Mouse (Mus musculus): ENCODE results near the gene Lkaaear1. TPM values are rescaled to one million over a fixed set of nuclear protein-coding genes. Genes with fewer than 3 reads are reported as not detected.

Gene Lkaaear1
- total RNA-seq, 1 experiment from 2014 or later, result not detected

DNA sequence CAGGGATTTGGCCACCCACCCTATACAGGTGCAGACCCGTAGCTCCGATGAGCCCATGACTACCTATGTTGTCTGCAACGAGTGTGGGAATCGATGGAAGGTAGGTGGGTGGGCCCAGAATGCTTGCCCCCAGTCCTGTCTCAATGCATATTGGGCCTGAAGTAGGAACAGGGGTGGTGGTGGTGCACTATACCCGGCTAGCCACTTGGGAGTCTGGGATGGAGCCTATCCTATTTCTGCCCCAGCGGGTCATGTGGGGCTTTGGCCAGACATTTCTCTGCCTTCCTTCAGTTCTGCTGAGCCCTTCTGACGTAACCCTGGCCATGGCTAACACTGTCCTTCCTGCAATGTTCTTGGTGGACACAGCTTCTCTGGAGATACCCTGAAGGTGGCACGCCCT, 10.7 kb downstream of the Lkaaear1 start:
- ATAC-seq (replicated peaks; ENCODE audit: insufficient number of reproducible peaks, low FRiP score, low TSS enrichment, poor library complexity, severe bottlenecking), result no peak

DNA sequence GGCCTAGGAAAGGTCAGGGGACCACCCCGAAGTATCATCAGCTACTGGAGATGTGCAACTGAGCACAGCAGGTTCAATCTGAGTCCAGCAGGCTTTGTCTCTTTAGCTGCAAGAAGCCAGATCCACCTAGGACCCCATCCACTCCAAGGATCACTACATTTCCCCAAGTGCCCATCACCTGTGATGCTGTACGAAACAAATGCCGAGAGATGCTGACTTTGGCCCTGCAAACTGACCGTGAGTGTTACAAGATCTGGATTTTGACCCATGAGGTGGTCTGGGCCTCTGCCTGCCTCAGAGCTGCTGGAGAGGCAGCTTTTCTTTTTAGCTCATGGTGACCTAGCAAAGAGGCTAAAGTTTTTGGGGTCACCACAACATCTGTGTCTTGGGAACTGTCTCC, 12.6 kb downstream of the Lkaaear1 start:
- ATAC-seq (replicated peaks; ENCODE audit: insufficient number of reproducible peaks, low FRiP score, low TSS enrichment, poor library complexity, severe bottlenecking), result no peak

DNA sequence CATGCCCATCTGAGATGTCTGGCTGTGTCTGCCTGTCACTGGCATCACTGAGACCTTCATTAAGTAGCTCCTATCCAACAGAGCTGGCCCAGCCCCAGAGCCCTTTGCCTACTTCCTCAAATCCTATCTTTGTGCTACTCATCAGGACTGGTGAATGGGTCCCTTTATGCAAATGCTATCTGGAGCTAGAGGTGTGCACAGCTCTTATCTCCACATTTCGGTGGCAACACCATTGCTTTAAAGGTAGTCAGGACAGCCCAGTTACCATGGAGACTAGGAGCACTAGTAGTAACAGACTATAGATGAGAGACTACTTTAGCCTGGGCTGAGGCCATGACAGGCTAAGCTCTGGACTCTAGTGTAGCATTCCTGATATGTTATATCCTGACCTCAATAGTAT, 13.5 kb downstream of the Lkaaear1 start:
- no peak for ATAC-seq (replicated peaks; ENCODE audit: insufficient number of reproducible peaks, low FRiP score, low TSS enrichment, poor library complexity, severe bottlenecking)

DNA sequence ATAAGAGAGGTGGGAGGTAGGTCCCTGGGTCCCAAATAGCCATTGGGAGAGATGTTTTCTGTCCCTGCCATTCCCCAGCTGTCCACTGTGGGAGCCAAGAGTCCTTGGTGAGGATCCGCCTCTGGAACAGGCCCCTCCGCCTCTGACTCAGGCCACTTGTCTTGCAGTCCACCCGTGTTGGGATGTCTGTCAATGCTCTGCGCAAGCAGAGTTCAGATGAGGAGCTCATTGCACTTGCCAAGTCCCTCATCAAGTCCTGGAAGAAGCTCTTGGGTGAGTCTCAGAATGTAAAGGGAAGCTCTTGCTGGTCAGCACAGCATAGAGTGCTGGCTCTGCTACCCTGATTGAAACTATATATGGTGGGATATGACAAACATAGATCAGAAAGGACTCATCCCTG, 14.9 kb downstream of the Lkaaear1 start:
- no peak for ATAC-seq (replicated peaks; ENCODE audit: insufficient number of reproducible peaks, low FRiP score, low TSS enrichment, poor library complexity, severe bottlenecking)

DNA sequence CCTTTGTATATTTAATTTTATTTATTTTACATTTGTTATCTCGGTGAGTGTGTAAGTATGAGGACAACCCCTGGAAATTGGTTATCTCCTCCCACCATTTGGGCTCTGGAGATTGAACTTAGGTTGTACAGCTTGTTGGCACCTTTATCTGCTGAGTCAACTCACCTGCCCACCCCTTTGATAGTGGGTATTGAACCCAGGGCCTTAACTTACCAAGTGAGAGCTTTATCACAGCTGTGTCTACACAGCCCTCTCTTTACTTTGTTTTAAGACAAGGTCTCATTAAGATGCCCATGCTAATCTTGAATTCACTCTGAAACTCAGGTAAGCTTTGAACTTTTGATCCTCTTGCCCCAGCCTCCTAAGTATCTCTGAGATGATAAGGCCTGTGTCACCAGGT, 16.3 kb downstream of the Lkaaear1 start:
- ATAC-seq (replicated peaks; ENCODE audit: insufficient number of reproducible peaks, low FRiP score, low TSS enrichment, poor library complexity, severe bottlenecking), result no peak

DNA sequence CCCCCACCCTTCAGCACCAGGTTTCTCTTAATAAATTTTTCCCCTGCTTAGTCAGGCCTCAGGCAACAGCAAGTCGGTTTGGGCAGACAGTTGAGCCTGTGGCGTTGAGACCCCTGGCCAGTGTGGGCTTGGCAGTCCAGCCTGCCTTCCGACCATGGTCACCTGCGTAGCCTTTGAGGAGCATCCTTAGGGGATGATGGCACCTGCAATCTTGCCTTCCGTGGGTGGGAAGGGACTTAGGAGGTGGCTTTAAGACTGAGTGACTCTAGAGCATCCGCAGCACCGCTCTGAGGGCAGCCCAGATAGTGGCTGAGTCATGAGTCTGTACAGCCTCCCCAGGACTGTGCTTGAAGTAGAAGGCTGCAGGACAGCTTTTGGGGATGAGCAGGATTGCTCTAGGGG, 17.5 kb downstream of the Lkaaear1 start:
- ATAC-seq (replicated peaks; ENCODE audit: insufficient number of reproducible peaks, low FRiP score, low TSS enrichment, poor library complexity, severe bottlenecking), result peak; percentile 11

DNA sequence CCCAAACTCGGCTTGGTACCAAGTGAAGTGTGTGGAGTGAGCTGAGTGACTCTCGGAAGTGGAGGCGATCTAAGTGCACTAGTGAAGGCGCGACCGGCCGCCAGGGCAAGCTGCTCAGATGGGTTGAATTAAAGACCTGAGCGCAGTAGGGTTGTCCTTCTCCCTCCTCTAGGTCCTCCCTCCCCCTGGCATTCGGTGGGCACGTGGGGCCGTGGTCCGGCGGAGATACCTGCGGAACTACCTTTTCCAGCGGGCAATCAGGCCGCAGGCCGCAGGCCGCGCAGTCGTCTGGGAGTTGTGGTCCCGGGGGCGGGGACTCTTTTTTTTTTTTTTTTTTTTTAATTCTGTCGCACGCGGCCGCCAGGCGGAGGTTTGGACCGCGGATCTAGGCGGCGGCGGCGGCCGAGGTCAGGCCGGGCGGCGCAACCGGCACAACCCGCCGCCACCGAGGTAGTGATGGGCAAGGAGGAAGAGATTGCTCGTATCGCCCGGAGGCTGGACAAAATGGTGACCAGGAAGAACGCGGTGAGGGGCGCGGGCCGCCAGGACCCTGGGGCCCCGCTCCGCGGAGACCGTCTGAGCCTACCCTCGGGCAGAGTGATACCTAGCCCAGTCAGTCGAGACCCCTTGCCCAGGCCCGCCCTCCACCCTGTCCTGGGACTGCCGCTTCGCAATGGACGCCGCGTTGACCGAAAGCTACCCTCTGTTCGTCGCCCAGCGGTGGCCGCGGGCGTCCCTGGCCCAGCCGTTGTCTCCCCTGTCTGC, 18.1 kb downstream of the Lkaaear1 start, which contains the start of gene Tcea2:
Gene Tcea2 (plus strand): TSS at position 360 of the 765 bp plus-strand sequence.
- ATAC-seq (replicated peaks; ENCODE audit: insufficient number of reproducible peaks, low FRiP score, low TSS enrichment, poor library complexity, severe bottlenecking), result peak; percentile 33; the same call in 1 of the 2 replicates

DNA sequence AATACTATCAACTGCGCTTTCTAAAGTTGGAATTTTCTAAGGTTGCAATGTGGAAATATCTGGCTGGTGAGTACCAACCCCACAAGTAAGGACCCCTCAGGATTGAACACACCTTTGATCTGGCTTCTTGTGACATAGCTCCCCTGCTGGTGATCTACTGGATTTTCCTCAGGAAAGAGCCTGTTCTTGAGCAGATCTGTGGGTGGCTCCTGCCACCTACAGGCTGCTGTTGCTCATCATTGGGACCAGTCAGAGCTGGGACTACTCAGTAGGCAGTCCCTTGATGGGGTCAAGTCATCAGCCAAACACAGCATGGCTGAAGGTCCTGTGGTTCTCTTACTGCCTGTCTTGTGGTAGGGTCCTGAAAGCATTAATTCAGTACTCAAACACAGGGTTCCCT, 19.5 kb downstream of the Lkaaear1 start:
- ATAC-seq (replicated peaks; ENCODE audit: insufficient number of reproducible peaks, low FRiP score, low TSS enrichment, poor library complexity, severe bottlenecking), result peak; percentile 65

DNA sequence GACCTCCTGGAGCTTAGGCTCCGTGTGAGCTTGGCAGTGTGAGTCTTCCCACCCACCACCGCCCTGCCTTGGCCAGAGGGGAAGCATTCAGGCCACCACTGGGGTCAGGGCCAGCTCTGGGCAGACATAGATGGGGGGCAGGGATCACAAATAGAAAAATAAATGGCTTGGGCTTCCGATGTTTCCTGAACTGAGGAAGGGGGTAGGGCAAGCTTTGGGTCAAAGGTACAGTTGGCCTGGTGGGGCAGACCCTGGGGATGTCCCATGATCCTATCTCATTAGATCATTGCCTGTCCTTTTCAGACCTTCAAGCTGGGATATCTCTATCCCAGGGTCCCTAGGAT, 20.5 kb downstream of the Lkaaear1 start:
- ATAC-seq (replicated peaks; ENCODE audit: insufficient number of reproducible peaks, low FRiP score, low TSS enrichment, poor library complexity, severe bottlenecking), result no peak

DNA sequence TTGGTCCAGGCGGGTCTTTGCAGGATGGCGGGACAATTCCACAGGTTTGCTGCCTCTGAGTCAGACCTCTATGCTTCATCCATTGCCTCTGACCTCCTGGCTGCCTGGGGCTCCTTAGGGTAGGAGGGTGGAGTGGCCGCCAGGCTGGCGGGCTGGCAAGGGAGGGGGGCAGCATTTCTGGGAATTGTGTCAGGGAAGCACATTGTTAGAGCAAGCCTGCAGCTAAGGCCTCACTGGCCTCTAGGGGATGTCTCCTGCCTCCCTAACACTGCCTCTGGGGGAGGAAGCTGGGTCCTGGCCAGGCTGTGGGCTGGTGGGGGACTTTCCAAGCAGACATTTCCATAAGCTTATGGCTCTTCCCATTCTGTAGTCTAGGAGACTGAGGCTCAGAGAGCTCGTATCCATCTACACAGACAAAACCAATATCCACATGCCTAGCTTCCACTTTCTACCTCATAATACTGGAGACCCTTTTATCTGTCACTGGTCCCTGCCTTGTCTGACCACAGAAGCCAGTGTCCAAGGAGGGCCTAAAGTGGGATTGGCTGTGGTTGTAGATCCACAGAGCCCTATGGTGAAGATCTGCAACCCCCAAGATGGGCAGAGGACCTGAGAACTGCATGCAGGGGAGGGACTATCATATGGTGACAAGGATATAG, 21.0 kb downstream of the Lkaaear1 start:
- ATAC-seq (replicated peaks; ENCODE audit: insufficient number of reproducible peaks, low FRiP score, low TSS enrichment, poor library complexity, severe bottlenecking), result no peak

DNA sequence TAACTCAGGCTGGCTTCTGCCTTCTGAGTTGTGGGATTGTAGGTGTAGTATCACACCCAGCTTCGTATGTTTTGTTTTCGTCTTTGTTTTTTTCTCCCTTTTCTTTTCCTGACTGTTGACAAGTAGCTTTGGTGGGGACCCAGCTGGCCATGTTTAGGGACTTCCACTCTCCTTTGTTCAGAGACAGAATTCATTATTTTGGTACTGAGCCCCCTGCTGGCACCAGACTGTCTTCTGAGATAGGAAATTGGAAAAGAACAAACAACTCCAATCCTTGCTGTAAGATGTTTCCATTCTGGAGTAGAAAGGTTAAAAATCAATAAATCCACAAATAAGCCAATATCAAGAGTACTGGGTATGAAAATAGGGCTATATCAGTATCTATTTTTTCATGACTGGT, 21.8 kb downstream of the Lkaaear1 start:
- ATAC-seq (replicated peaks; ENCODE audit: insufficient number of reproducible peaks, low FRiP score, low TSS enrichment, poor library complexity, severe bottlenecking), result no peak

DNA sequence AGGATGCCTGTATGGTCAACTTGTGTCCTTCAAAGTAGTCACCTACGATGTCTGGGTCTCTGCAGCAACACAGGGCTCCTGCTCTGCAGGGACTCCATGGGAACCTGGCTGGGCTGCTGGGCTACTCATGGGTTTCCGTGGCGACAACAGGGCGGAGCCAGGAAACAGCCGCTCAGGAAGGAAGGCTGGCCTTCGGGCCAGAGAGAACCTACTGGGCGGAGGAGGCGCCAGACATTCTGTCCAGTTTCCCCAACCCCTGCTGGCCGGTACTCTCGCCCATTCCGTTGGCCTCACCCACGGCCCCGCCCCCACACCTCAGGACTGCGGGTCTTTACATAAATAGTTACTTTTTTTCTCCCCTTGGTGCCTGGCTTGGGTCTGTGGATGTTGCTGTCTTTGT, 22.8 kb downstream of the Lkaaear1 start:
- 0 out of 2 replicates have a peak, but pooled peaks have one; percentile 11 for ATAC-seq (replicated peaks; ENCODE audit: insufficient number of reproducible peaks, low FRiP score, low TSS enrichment, poor library complexity, severe bottlenecking)

DNA sequence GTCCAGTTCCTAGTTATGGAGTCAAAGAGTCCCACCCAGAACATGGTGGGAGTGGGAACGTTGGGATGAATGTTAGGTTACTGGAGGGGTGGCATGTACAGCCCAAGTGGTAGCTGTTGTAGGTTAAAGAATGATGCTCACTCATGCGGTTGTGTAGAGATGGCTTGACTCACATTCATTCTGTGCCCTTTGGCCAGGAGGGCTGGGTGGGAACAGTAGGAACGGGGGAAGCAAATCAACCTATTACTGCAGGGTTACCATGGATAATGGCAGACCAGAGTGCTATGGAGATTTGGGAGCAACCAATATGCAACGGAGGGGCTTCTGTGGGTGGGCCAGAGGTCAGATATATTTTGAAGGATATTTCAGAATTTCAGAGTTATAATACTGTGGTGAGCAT, 23.3 kb downstream of the Lkaaear1 start:
- no peak for ATAC-seq (replicated peaks; ENCODE audit: insufficient number of reproducible peaks, low FRiP score, low TSS enrichment, poor library complexity, severe bottlenecking)

DNA sequence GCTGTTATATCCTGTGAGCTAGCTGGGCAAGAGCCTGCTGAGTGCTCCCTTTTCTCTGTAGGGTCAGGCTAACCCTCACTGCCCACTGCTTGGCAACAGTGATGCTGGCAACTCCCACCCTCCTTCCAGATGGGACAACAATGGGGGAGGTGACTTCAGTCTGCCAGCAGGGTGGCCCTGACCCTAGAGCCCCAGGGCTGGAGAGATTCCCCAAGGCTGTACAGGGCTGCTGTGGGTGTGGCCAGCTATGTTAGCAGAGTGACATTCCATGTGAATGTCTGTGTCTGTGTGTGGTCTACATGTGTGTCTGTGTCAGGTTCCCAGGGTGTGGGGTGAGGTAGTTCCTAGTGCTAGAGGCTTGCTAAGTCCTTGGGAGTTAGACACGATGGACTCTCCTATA, 24.7 kb downstream of the Lkaaear1 start:
- ATAC-seq (replicated peaks; ENCODE audit: insufficient number of reproducible peaks, low FRiP score, low TSS enrichment, poor library complexity, severe bottlenecking), result no peak

DNA sequence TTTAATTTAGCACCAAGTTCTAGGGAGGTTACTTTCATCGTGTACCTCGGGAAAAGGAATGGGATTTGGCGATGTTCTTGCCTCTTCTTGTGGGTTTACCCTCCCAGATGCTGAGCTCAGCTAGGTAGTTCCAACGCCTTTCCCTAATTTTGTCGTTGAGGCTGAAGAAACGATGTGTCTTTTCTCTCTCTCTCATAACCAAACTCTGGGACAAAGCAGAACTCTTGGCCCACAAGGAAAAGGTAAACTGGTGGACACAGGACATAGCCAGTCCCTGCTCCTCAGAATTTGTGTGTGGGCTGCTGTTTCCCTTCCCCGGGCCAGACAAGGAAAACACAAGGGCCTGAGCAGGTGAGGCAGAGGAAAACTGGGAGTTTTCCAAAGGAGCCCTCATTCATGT, 26.3 kb downstream of the Lkaaear1 start:
- ATAC-seq (replicated peaks; ENCODE audit: insufficient number of reproducible peaks, low FRiP score, low TSS enrichment, poor library complexity, severe bottlenecking), result no peak

DNA sequence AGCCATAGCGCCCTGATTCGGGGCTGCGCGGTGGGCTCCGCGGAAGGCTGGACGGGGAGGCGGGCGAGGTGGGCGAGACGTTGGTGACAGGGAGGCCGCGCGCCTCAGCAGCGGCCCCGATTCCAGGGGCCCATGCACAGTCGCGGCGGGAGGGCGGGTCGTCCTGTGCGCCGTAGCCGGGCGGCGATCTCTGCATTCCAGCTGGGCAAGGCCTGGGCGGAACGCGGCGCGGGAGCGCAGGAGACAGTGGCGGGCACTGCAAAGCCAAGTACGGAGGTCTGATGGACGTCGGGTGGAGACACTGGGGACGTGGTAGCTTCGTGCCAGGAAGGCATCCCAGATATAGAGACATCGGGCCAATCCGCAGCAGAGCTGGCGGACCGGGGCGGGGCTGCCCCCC, 26.9 kb downstream of the Lkaaear1 start, which contains the start of gene Sox18:
Gene Sox18 (minus strand): TSS at position 315 of the 400 bp plus-strand sequence.
- ATAC-seq (replicated peaks; ENCODE audit: insufficient number of reproducible peaks, low FRiP score, low TSS enrichment, poor library complexity, severe bottlenecking), result no peak

DNA sequence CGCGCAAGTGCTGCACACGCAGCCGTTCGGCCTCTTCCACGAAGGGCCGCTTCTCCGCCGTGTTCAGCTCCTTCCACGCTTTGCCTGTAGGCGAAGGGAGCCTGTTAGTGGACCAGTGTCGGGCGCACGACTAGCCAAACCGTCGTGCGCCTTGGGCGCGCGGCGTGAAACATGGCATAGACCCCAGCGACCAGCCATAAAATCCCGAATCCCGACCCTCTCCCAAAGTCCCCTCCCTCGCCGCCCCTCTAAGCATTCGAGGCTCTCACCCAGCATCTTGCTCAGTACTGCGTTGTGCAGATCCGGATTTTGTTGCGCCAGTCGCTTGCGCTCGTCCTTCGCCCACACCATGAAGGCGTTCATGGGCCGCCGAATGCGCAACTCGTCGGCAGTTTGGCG, 27.3 kb downstream of the Lkaaear1 start:
- ATAC-seq (replicated peaks; ENCODE audit: insufficient number of reproducible peaks, low FRiP score, low TSS enrichment, poor library complexity, severe bottlenecking), result no peak

DNA sequence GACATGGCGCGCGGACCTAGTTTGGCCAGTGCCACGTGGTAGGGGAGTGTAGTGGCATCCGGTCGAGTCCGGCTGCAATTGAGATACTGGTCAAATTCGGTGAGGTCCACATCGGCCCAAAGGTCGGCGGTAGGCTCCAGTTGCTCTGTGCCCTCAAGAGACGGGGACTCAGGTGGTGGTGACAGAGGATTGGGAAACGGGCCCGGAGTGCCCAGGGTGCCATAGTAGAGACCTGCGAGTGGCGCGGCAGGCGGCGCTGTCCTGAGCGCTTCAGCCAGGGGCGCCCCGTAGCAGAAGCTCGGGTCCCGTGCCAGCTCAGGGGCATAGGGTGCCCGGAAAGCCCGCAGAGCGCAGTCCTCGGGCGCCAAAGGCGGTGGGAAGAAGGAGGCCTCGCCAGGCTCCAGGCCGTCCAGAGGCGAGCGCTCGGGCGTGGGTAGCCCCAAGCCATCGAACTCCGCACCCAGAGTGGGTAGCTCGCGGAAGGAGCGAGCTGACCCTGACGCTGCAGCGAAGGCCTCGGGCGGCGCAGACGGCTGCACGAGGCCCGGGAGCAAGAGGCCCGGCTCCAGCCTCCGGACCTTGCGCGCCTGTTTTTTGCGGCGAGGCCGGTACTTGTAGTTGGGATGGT, 27.8 kb downstream of the Lkaaear1 start:
- peak; percentile 30; the same call in 1 of the 2 replicates for ATAC-seq (replicated peaks; ENCODE audit: insufficient number of reproducible peaks, low FRiP score, low TSS enrichment, poor library complexity, severe bottlenecking)

DNA sequence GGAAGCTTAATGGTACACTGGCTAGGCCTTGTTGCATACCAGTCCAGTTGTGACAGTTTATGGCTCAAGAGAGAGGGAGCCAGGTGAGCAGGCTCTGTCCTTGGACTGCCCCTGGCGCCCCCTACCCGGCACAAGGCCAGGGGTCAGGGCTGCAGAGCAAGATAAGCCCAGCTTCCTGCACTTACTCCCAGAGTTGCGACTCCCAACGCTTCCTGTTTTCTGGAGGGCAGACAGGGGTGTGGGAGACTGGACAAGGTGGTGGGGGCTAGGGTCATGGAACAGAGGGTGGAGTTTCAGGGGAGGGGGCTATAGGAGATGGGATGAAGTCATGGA, 35.0 kb downstream of the Lkaaear1 start:
- ATAC-seq (replicated peaks; ENCODE audit: insufficient number of reproducible peaks, low FRiP score, low TSS enrichment, poor library complexity, severe bottlenecking), result no peak
